Mouse (Mus musculus): ENCODE measurements at regions not wholly inside any gene's neighbourhood (a gene's known extent, or its start where the extent isn't known, plus 50 kb on each side); places are given as distances from the start of the nearest gene placed in this dataset.

GRCm38 (mm10) chr2:48416207-48416750 is 397.6 kb upstream of the Acvr2a start:
- TF ChIP-seq CTCF (IDR thresholded peaks at IDR 0.05; ENCODE audit: low read depth) (no peak), EP300 (optimal IDR thresholded peaks at IDR 0.05) (no peak)
